In the genomic region with DNA sequence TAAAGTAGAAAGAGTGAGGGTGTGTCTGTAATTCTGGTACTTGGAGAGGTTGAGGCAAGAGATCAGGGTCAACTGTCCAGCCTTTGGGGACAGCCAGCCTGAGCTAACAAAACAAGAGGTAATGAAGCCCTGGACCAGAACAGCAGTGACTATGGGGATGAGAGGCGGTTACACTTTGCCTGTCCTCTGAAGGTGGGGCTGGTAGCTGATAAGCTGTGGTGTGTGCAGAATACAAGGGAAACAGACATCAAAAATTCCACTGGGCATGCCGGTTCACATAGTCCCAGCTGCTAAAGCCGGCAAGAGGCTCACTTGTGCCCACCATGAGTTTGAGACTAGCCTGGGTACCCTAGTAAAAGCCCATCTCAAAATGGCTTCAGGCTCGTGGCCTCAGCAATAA, we compare ENCODE assay signal across 17 mouse cellular contexts. TPM values are rescaled to one million over a fixed set of nuclear protein-coding genes. Genes with fewer than 3 reads are reported as not detected.
DNase-seq lines count a peak whose midpoint lies in the region; ATAC-seq and TF ChIP-seq lines count a peak whose summit lies in the region.
"Had no signal": no experiment of that assay in that cellular context is flagged by ENCODE, and none has a peak within 500 bp of the region (broad histone marks: within the 10 kb centered on the region; RNA-seq: fewer than 3 reads in every experiment).

No protein-coding gene starts in this region.

- 83% methylated on average over 4 of the region's 4 CpGs for WGBS in embryonic facial prominence, embryonic 13.5 days
- 86% methylated on average over 4 of the region's 4 CpGs for WGBS in embryonic facial prominence, embryonic 10.5 days
- WGBS in liver, embryonic 16.5 days (ENCODE audit: insufficient replicate concordance) = 23% methylated on average over 4 of the region's 4 CpGs
- WGBS in midbrain, embryonic 11.5 days = 84% methylated on average over 4 of the region's 4 CpGs

- TF ChIP-seq CTCF in testis, adult 2 months (IDR thresholded peaks at IDR 0.05; ENCODE audit: control insufficient read depth, insufficient read depth, insufficient replicate concordance, low read depth, low read length) = no peak

- H3K4me3 ChIP-seq in embryonic facial prominence, embryonic 13.5 days = no peak overlapping the region
- no peak overlapping the region for H3K4me3 ChIP-seq in embryonic facial prominence, embryonic 10.5 days
- H3K4me3 ChIP-seq in testis, adult 2 months (ENCODE audit: control insufficient read depth, low read depth, low read length) = peak overlapping the region; percentile 85
- peak overlapping the region; percentile 14 for H3K4me3 ChIP-seq in liver, embryonic 16.5 days (ENCODE audit: low read depth, low read length)
- no peak overlapping the region for H3K4me3 ChIP-seq in midbrain, embryonic 11.5 days (ENCODE audit: low read depth, low read length)
- H3K4me3 ChIP-seq: forebrain, embryonic 12.5 days; left cerebral cortex, adult 2 months; limb, embryonic 12.5 days; midbrain, embryonic 13.5 days; myocyte had no signal

- no peak overlapping the region for H3K4me2 ChIP-seq in embryonic facial prominence, embryonic 13.5 days
- peak overlapping the region; percentile 49 for H3K4me2 ChIP-seq in liver, embryonic 16.5 days (ENCODE audit: low read depth, low read length)
- no peak overlapping the region for H3K4me2 ChIP-seq in midbrain, embryonic 11.5 days
- H3K4me2 ChIP-seq: forebrain, embryonic 12.5 days; limb, embryonic 12.5 days; midbrain, embryonic 13.5 days had no signal

- no peak for ATAC-seq in embryonic facial prominence, embryonic 13.5 days (ENCODE audit: insufficient number of reproducible peaks, insufficient read depth, low FRiP score, low TSS enrichment, low read depth)
- peak; percentile 81 for ATAC-seq in liver, embryonic 16.5 days (ENCODE audit: low read depth)
- ATAC-seq in megakaryocyte, adult 5-6 weeks (ENCODE audit: poor library complexity, severe bottlenecking) = no peak
- ATAC-seq in midbrain, embryonic 11.5 days (ENCODE audit: low FRiP score) = no peak
- ATAC-seq: midbrain, embryonic 13.5 days had no signal

- no peaks in the 10 kb centered on the region for H3K27me3 ChIP-seq in embryonic facial prominence, embryonic 13.5 days
- H3K27me3 ChIP-seq in embryonic facial prominence, embryonic 10.5 days (replicated peaks; ENCODE audit: low read depth, poor library complexity, severe bottlenecking) = no peaks in the 10 kb centered on the region
- H3K27me3 ChIP-seq in testis, adult 2 months (ENCODE audit: control insufficient read depth, insufficient read depth, low read length) = no peaks in the 10 kb centered on the region
- no peaks in the 10 kb centered on the region for H3K27me3 ChIP-seq in liver, embryonic 16.5 days (ENCODE audit: control insufficient read depth, insufficient read depth, low read depth, low read length)
- no peaks in the 10 kb centered on the region for H3K27me3 ChIP-seq in midbrain, embryonic 11.5 days (ENCODE audit: control insufficient read depth, insufficient read depth, low read length)
- H3K27me3 ChIP-seq: forebrain, embryonic 12.5 days; limb, embryonic 12.5 days; midbrain, embryonic 13.5 days had no signal

- peaks cover 25% of the 10 kb centered on the region for H3K4me1 ChIP-seq in embryonic facial prominence, embryonic 13.5 days
- peaks cover 22% of the 10 kb centered on the region for H3K4me1 ChIP-seq in embryonic facial prominence, embryonic 10.5 days
- H3K4me1 ChIP-seq in testis, adult 2 months (ENCODE audit: control insufficient read depth, insufficient read depth, low read length) = no peaks in the 10 kb centered on the region; the same call in none of the 2 replicates
- H3K4me1 ChIP-seq in liver, embryonic 16.5 days (ENCODE audit: control insufficient read depth, low read depth, low read length) = peaks cover 24% of the 10 kb centered on the region
- H3K4me1 ChIP-seq in midbrain, embryonic 11.5 days (ENCODE audit: control insufficient read depth, insufficient read depth, low read length) = peaks cover 8% of the 10 kb centered on the region

- 0 out of 2 replicates have a peak overlapping the region, but pooled peaks have one; percentile 11 for H3K27ac ChIP-seq in embryonic facial prominence, embryonic 13.5 days
- no peak overlapping the region for H3K27ac ChIP-seq in embryonic facial prominence, embryonic 10.5 days (replicated peaks)
- peak overlapping the region; percentile 76 for H3K27ac ChIP-seq in testis, adult 2 months (ENCODE audit: control insufficient read depth, insufficient read depth, low read depth, low read length)
- peak overlapping the region; percentile 81 for H3K27ac ChIP-seq in liver, embryonic 16.5 days (ENCODE audit: low read length)
- no peak overlapping the region for H3K27ac ChIP-seq in midbrain, embryonic 11.5 days (ENCODE audit: low read depth, low read length)
- H3K27ac ChIP-seq: forebrain, embryonic 12.5 days; left cerebral cortex, adult 2 months; limb, embryonic 12.5 days; midbrain, embryonic 13.5 days had no signal

- H3K36me3 ChIP-seq in embryonic facial prominence, embryonic 13.5 days = no peaks in the 10 kb centered on the region
- no peaks in the 10 kb centered on the region for H3K36me3 ChIP-seq in embryonic facial prominence, embryonic 10.5 days (replicated peaks)
- no peaks in the 10 kb centered on the region; the same call in 1 of the 2 replicates for H3K36me3 ChIP-seq in testis, adult 2 months (ENCODE audit: control insufficient read depth, insufficient read depth, low read length)
- H3K36me3 ChIP-seq in liver, embryonic 16.5 days (ENCODE audit: control insufficient read depth, insufficient read depth) = no peaks in the 10 kb centered on the region
- no peaks in the 10 kb centered on the region for H3K36me3 ChIP-seq in midbrain, embryonic 11.5 days (ENCODE audit: control insufficient read depth, insufficient read depth, low read length)
- H3K36me3 ChIP-seq: forebrain, embryonic 12.5 days; limb, embryonic 12.5 days; midbrain, embryonic 13.5 days had no signal

- H3K9ac ChIP-seq in embryonic facial prominence, embryonic 13.5 days = no peak overlapping the region
- peak overlapping the region; percentile 25; the same call in 1 of the 2 replicates for H3K9ac ChIP-seq in liver, embryonic 16.5 days (ENCODE audit: low read depth, low read length)
- no peak overlapping the region for H3K9ac ChIP-seq in midbrain, embryonic 11.5 days (ENCODE audit: low read length)
- H3K9ac ChIP-seq: forebrain, embryonic 12.5 days; limb, embryonic 12.5 days; midbrain, embryonic 13.5 days had no signal

- no peak for DNase-seq in embryonic facial prominence, embryonic 10.5 days (ENCODE audit: low spot score)
- DNase-seq in testis, postnatal 10 days (ENCODE audit: low spot score) = no peak
- DNase-seq in embryo, embryonic 10 days (ENCODE audit: low spot score) = no peak
- DNase-seq in midbrain, embryonic 11.5 days (ENCODE audit: low spot score, missing footprints) = no peak
- DNase-seq: adrenal gland, postnatal 10 days; cerebellum, postnatal 14 days; lung, postnatal 14 days; thymus, adult 2 months had no signal

- no peak for TF ChIP-seq POLR2A in testis, adult 2 months (IDR thresholded peaks at IDR 0.05; ENCODE audit: control insufficient read depth, low read depth, low read length)

- no peaks in the 10 kb centered on the region for H3K9me3 ChIP-seq in embryonic facial prominence, embryonic 13.5 days
- H3K9me3 ChIP-seq in embryonic facial prominence, embryonic 10.5 days = no peaks in the 10 kb centered on the region
- H3K9me3 ChIP-seq in liver, embryonic 16.5 days (replicated peaks; ENCODE audit: control insufficient read depth, low read length) = no peaks in the 10 kb centered on the region
- H3K9me3 ChIP-seq in midbrain, embryonic 11.5 days (ENCODE audit: control insufficient read depth, low read length) = no peaks in the 10 kb centered on the region
- H3K9me3 ChIP-seq: forebrain, embryonic 12.5 days; limb, embryonic 12.5 days; midbrain, embryonic 13.5 days had no signal

RNA-seq across cellular contexts. Expression of a gene that starts 11.6 kb away (rescaled TPM):
- polyA plus RNA-seq in embryonic facial prominence, embryonic 13.5 days (2015; fragmentation: Nextera tagmentation; extraction: Ambion mirVana) = 1,732 and 1,829 TPM in 2 replicates
- 1,787 and 1,839 TPM in 2 replicates for polyA plus RNA-seq in embryonic facial prominence, embryonic 10.5 days (2016; fragmentation: Nextera tagmentation; extraction: Ambion mirVana)
- polyA plus RNA-seq in testis, adult 2 months (2012; rRNA removed) = 559 and 571 TPM in 2 replicates
- polyA plus RNA-seq in liver, embryonic 16.5 days (2015; fragmentation: Nextera tagmentation; extraction: Ambion mirVana) = 470 and 491 TPM in 2 replicates
- 646 and 659 TPM in 2 replicates for total RNA-seq in megakaryocyte, adult 5-6 weeks (2015)
- 318 and 344 TPM in 2 replicates for total RNA-seq in megakaryocyte, adult 5-6 weeks (2017)
- polyA plus RNA-seq in midbrain, embryonic 11.5 days (2014; fragmentation: Nextera tagmentation; extraction: Ambion mirVana) = 1,577 and 1,606 TPM in 2 replicates

RNA-seq across cellular contexts. Expression of a gene that starts 14.6 kb away (rescaled TPM):
- 343 and 378 TPM in 2 replicates for polyA plus RNA-seq in embryonic facial prominence, embryonic 13.5 days (2015; fragmentation: Nextera tagmentation; extraction: Ambion mirVana)
- 391 and 411 TPM in 2 replicates for polyA plus RNA-seq in embryonic facial prominence, embryonic 10.5 days (2016; fragmentation: Nextera tagmentation; extraction: Ambion mirVana)
- polyA plus RNA-seq in testis, adult 2 months (2012; rRNA removed) = 43.9 and 45.5 TPM in 2 replicates
- 59.2 and 64.0 TPM in 2 replicates for polyA plus RNA-seq in liver, embryonic 16.5 days (2015; fragmentation: Nextera tagmentation; extraction: Ambion mirVana)
- total RNA-seq in megakaryocyte, adult 5-6 weeks (2015) = 79.1 and 98.4 TPM in 2 replicates
- 126 and 130 TPM in 2 replicates for total RNA-seq in megakaryocyte, adult 5-6 weeks (2017)
- polyA plus RNA-seq in midbrain, embryonic 11.5 days (2014; fragmentation: Nextera tagmentation; extraction: Ambion mirVana) = 362 and 376 TPM in 2 replicates

RNA-seq across cellular contexts. Expression of a gene that starts 28.6 kb away (rescaled TPM):
- polyA plus RNA-seq in embryonic facial prominence, embryonic 13.5 days (2015; fragmentation: Nextera tagmentation; extraction: Ambion mirVana) = 31.1 and 32.1 TPM in 2 replicates
- polyA plus RNA-seq in embryonic facial prominence, embryonic 10.5 days (2016; fragmentation: Nextera tagmentation; extraction: Ambion mirVana) = 34.8 and 38.0 TPM in 2 replicates
- 11.6 and 16.0 TPM in 2 replicates for polyA plus RNA-seq in testis, adult 2 months (2012; rRNA removed)
- 10.1 and 13.4 TPM in 2 replicates for polyA plus RNA-seq in liver, embryonic 16.5 days (2015; fragmentation: Nextera tagmentation; extraction: Ambion mirVana)
- 66.3 and 69.0 TPM in 2 replicates for total RNA-seq in megakaryocyte, adult 5-6 weeks (2015)
- total RNA-seq in megakaryocyte, adult 5-6 weeks (2017) = 15.1 and 16.8 TPM in 2 replicates
- polyA plus RNA-seq in midbrain, embryonic 11.5 days (2014; fragmentation: Nextera tagmentation; extraction: Ambion mirVana) = 43.5 and 46.8 TPM in 2 replicates

RNA-seq across cellular contexts. Expression of a gene that starts 28.7 kb away (rescaled TPM):
- polyA plus RNA-seq in embryonic facial prominence, embryonic 13.5 days (2015; fragmentation: Nextera tagmentation; extraction: Ambion mirVana) = 58.0 and 64.4 TPM in 2 replicates
- 54.2 and 55.7 TPM in 2 replicates for polyA plus RNA-seq in embryonic facial prominence, embryonic 10.5 days (2016; fragmentation: Nextera tagmentation; extraction: Ambion mirVana)
- polyA plus RNA-seq in testis, adult 2 months (2012; rRNA removed) = 7.6 and 8.0 TPM in 2 replicates
- 24.5 and 26.2 TPM in 2 replicates for polyA plus RNA-seq in liver, embryonic 16.5 days (2015; fragmentation: Nextera tagmentation; extraction: Ambion mirVana)
- 41.0 and 52.0 TPM in 2 replicates for total RNA-seq in megakaryocyte, adult 5-6 weeks (2015)
- total RNA-seq in megakaryocyte, adult 5-6 weeks (2017) = 15.9 and 18.8 TPM in 2 replicates
- polyA plus RNA-seq in midbrain, embryonic 11.5 days (2014; fragmentation: Nextera tagmentation; extraction: Ambion mirVana) = 57.7 and 64.7 TPM in 2 replicates

RNA-seq across cellular contexts. Expression of a gene that starts 32.9 kb away (rescaled TPM):
- polyA plus RNA-seq in embryonic facial prominence, embryonic 13.5 days (2015; fragmentation: Nextera tagmentation; extraction: Ambion mirVana) = 42.5 and 43.2 TPM in 2 replicates
- 52.2 and 55.9 TPM in 2 replicates for polyA plus RNA-seq in embryonic facial prominence, embryonic 10.5 days (2016; fragmentation: Nextera tagmentation; extraction: Ambion mirVana)
- polyA plus RNA-seq in testis, adult 2 months (2012; rRNA removed) = 12.2 and 14.0 TPM in 2 replicates
- 25.2 and 26.7 TPM in 2 replicates for polyA plus RNA-seq in liver, embryonic 16.5 days (2015; fragmentation: Nextera tagmentation; extraction: Ambion mirVana)
- 8.7 and 10.9 TPM in 2 replicates for total RNA-seq in megakaryocyte, adult 5-6 weeks (2015)
- 27.3 and 27.8 TPM in 2 replicates for total RNA-seq in megakaryocyte, adult 5-6 weeks (2017)
- polyA plus RNA-seq in midbrain, embryonic 11.5 days (2014; fragmentation: Nextera tagmentation; extraction: Ambion mirVana) = 58.6 and 59.1 TPM in 2 replicates

Comparison
In these comparisons a context has a peak if more than half of its experiments do, and no peak if none do; other contexts are left out.
1. H3K27ac ChIP-seq: peak in embryonic facial prominence, embryonic 13.5 days (single experiment), testis, adult 2 months (single experiment) and liver, embryonic 16.5 days (single experiment); none in embryonic facial prominence, embryonic 10.5 days (single experiment) and midbrain, embryonic 11.5 days (single experiment).
2. H3K4me3 ChIP-seq: peak in testis, adult 2 months (single experiment) and liver, embryonic 16.5 days (single experiment); none in embryonic facial prominence, embryonic 13.5 days (single experiment), embryonic facial prominence, embryonic 10.5 days (single experiment) and midbrain, embryonic 11.5 days (single experiment).